Mouse (Mus musculus): ENCODE measurements around the gene Wsb1.
"Not testable (repeated sequence)": the region's sequence is repeated elsewhere in the genome, so short reads cannot be mapped to it uniquely, and the experiment has no call there.

The Wsb1 gene

GRCm38 (mm10) chr11:79260126-79260525 lies 5.7 kb upstream of the Wsb1 start:
- DNase-seq: not testable (repeated sequence)

DNA sequence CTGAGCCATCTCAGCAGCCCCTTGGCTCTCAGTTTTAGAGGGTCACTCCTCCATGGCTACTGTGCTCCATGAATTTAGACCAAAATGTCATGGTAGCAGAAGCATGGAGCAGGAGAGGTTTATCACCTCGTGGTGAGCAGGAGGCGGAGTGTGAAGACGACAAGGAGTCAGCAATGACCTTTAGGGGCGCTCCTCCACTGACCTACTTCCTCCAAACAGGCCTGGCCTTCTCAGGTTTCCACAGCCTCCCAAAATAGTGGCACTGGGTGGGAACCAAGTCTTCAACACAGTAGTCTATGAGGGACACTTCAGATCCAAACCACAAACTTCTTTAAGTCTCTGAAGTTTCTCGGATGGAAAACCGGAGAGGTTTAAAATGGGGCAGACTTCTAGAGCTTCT lies 4.3 kb upstream of the Wsb1 start:
- DNase-seq: no peak

DNA sequence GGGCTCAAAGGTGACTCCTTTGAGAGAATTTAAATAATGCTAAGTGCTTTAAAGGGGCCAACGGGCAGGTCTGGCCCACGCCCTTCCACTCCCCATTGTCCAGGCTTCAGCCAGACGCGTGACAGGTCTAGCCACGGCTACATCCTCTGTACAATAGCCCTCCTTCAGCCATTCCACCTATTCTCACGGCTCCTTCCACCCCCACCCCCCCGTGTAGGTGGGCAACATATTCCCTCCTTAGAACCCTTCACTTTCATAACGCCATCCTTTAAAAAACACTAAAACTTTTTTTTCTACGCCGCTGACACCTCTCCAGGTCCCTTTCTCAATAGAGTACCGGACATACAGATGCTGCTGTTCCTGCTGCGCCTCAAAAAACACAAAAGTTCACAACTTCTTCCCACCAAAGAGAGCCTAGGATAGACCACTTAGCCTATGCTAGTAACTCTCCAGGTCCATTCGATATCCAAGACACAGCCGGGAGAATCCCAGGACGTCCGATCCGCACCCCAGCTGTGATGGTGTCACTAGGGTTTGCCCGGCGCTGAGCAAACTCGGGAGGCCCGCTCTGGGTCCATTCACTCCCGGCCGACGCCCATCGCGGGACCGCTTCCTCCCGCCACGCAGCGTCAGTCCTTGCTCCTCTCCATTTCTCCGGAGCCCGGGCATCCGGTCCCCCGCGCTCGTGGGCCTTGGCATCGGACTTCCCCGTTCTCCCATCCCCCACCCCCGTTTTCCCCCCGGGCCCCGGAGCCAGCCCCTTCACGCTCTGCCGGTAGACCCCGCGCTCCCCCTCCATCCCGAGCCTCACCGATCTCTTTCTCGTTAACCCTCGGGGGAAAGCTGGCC lies 705 bp downstream of the Wsb1 start:
- peak; percentile 68 to 69 for DNase-seq

DNA sequence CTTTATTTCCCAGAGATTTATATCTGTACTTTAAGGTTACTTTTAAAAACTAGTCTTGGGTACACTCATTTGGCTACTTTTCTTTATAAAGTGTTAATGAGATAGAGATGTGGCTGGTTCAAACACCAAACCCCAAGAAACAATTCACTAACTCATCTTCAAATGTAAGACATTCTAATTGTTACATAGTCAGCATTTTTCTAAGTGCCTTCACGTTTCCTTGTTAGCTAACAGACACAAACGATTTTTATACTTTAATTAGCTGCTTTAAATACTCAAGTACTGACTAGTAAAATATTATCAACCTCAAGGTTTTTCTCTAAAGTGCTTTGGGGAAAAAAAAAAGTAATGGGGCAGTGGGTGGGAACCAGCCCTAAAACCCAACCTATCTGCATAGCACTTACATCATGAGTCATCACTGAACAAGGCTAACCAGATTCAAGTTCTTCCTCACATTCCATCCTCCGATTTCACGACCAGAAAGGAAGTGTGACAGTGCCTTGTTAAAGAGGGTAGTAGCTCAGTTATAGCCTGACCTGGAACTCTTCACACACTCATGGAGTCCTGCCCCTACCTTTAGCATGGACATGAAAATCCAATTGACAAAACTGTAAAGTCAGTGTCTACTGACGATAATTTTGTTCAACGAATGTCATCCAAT lies 1.5 kb downstream of the Wsb1 start:
- peak in 1 of 2 experiments; percentile 28 for DNase-seq

DNA sequence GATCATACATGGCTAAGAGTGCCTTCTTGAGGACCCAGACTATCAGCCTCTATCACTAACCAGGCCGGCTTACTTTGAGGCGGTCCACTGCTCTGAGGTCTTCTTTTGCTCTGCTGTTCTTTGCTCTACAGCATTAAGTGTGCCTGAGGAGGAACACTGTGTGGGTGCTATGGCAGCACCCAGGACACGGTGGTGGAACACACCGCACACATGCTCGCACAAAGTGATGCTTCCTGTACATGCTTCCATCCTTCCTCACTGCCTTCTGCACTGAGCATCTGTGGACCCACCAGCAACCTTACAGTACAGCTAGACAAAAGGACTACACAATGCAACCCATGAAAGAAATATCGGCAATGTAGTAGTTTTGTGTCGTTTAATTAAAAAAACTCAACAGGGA lies 15.4 kb downstream of the Wsb1 start:
- DNase-seq: no peak

DNA sequence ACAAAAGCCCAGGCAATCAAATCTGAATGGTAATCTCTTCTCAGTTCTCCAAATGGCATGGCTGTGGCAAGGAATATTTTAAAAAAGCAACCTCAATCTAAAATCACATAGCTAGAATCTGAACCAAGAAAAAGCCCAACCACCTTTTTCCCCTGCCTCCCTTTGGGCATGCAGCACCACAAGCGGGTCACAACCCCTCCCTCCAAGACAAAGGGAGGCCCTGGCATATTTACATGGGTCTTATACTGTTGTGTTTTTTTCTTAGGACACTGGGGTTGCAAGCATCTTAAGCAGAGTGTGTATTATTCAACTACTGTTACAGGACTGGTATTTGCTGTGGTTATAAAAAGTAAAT lies 16.1 kb downstream of the Wsb1 start:
- DNase-seq: peak in 1 of 2 experiments; percentile 46

- DNase-seq: peak in 1 of 2 experiments; percentile 47
Measured at GRCm38 (mm10) chr11:79237644-79238397, 16.6 kb downstream of the Wsb1 start.

DNA sequence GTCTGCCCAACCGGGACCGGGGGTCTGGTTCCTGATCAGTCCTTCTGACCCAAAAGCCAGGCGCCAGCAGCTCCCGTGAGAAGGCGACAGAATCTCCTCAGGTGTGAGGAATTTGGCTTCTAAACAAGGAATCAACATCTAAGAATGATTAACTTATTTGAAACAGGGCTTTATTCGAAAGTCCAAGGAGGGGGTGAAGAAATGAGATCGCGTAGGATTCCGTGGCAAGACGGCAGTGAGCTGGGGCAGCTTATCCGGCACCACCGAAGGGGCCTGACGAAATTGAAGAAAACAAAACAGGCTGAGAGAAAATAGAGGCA lies 24.3 kb downstream of the Wsb1 start:
- DNase-seq: no peak

DNA sequence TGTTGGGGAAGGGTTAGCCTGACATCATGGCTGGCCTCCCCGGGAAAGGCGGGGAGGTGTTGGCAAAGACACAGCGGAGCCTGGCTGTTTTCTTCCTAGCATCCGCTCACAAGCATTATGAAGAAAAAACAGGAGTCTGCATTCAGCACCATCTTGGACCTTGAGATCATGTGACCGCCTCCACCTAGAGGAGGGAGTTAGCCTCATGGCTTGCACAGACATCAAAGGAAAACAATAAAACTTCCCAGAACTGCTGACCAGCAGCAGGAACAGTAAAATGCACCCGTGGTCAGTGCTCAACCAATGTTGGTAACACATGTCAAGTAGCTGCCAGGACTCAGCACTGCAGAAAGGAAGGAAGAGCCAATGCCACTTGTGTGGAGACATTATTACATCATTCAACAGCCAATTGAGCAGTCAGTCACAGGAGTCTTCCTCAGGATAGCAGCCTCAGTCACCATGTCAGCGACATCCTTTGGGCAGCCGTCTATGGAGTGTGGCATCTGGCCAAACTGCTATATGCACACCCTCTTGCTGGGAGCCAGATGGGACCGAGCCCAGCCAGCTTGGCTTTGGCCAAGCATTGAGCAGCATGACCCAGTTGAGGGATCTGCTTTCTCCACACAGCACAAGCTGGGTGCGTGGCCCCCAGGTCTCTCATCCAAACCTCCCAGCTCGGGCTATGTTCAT lies 24.8 kb downstream of the Wsb1 start:
- no peak for DNase-seq

- DNase-seq: no peak
Measured at GRCm38 (mm10) chr11:79229057-79229504, 25.4 kb downstream of the Wsb1 start.

GRCm38 (mm10) chr11:79228089-79228488 lies 26.4 kb downstream of the Wsb1 start:
- peak in 1 of 2 experiments; percentile 2 for DNase-seq

DNA sequence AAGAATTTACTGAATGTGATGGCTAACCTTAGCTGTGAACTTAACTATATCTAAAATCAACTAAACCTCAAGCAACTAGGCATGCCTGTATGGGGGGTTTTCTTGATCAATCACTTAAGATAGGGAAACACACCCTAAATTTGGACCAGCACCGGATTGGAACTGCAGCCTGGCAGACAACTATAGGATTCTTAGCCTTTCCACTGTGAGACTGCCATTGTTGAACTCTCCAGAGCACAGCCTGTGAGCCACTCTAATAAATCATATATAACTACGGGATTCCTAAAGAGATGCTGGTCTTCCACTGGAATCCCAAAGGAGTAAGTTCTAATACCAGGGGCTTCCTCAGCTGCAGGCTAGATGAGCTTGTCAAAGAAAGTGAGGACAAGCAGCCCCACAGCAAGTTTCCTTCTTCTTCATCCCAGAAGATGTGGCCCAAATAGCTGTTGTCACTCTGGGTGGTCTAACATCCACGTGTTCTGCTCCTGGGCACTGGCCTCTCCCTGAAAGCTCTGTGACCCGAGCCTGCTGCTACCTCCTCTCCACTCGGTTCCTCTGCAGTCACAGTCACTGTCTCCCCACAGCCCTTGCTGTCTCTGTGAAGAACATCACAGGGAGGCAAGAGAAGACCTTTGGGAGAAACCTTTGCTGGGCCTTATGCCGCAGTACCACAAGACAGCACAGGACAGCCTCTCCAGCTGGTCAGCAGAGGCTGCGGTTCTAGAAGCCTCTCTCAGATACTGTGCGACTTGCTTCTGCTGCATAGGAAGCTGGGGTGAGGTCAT lies 28.9 kb downstream of the Wsb1 start:
- DNase-seq: no peak

GRCm38 (mm10) chr11:79224562-79225280 lies 29.8 kb downstream of the Wsb1 start:
- peak; percentile 87 to 89 for DNase-seq

GRCm38 (mm10) chr11:79223420-79223819 lies 31.1 kb downstream of the Wsb1 start:
- DNase-seq: peak; percentile 56 to 60

- no peak for DNase-seq
Measured at GRCm38 (mm10) chr11:79222661-79223060, 31.8 kb downstream of the Wsb1 start.

DNA sequence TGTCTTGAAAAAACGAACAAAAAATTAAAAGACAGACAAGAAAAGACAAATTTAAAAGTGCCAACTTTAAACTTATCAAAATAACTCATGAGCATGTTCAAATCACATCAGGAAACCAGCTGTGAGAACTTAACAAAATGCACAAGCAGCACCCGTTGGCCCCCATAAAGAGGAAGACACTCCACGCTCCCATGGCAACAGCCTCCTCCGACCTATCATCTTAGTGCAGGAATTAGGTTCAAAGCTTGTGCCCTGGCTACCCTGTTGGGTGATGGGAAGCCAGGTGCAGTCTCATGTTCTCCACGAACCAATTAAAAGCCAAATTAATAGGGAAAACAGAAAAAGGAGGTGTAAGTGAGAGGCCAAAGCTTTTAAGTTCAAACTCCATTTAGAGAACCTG lies 32.8 kb downstream of the Wsb1 start:
- DNase-seq: peak in 1 of 2 experiments; percentile 1

DNA sequence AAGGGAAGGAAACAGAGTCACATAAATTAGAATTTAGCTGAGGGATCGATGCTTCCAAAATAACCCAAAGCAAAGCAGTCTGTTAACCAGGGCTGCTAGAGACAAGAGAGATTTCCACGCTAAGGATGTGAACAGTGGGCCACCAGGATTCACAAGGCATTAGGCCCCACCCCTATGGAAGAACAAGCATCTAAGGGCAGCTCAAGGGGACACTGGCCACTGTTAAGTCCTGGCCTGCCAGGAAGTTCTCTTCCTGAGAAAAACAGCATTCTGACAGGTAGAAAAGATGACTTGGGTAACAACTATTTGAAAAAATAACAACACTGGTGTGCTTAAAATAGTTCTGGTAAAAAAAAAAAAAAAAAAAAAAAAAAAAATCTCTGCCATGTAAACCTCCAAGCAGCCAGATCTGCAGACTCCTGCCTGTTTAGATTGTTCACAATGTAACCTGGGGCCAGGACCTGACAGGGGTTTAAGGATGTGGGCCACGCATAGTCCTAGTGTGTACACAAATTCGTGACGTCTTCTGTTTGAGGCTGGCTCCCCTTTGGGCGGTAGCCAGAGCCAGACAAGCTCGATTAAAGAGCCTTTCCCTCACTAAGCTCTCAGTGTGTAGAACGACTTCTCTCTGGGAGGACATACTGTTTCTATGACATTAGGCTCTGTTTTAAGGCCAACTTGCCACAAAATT lies 35.4 kb downstream of the Wsb1 start:
- no peak for DNase-seq

GRCm38 (mm10) chr11:79218061-79218460 lies 36.4 kb downstream of the Wsb1 start:
- DNase-seq: no peak

- no peak for DNase-seq
Measured at GRCm38 (mm10) chr11:79217133-79217532, 37.3 kb downstream of the Wsb1 start.

GRCm38 (mm10) chr11:79215539-79215938 lies 38.9 kb downstream of the Wsb1 start:
- DNase-seq: no peak

DNA sequence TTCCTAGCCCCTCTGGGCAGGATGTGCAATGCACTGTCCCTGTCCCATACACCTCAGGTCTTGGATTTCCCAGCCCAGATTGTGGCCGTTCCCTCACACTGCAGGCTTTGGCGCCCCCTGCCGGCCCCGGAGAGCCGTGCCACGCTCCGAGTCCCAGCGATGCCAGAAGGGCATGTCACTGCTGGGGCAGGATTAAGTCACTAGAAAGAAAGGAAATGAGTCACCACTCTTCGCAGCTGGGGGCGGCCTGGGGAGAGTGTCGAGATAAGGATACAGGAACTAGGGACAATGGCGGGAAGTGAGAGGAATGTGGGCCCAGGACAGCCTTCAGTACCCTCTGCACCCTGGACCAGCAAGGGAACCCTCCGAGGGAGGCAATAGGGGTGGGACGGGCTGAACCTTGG lies 40.5 kb downstream of the Wsb1 start:
- peak; percentile 93 to 95 for DNase-seq
